Mouse (Mus musculus) cerebellum, adult 2 months (tissue): Measurements from ENCODE around the gene Plch1.

Experiments used
- CTCF ChIP-seq: fragments of 200-500 bp; IDR thresholded peaks from 2 replicates; pipeline ENCODE4 v1.5.1; 2011; ENCODE audit warnings: low read depth, mild to moderate bottlenecking, control low read depth, low read length, moderate library complexity, borderline replicate concordance; ENCODE audit not compliant: insufficient read depth
- POLR2A ChIP-seq: fragments of 200-500 bp; IDR thresholded peaks from 2 replicates; pipeline ENCODE4 v1.6.1; 2011; ENCODE audit warnings: low read length, control low read depth, borderline replicate concordance; ENCODE audit not compliant: insufficient read depth

DNA sequence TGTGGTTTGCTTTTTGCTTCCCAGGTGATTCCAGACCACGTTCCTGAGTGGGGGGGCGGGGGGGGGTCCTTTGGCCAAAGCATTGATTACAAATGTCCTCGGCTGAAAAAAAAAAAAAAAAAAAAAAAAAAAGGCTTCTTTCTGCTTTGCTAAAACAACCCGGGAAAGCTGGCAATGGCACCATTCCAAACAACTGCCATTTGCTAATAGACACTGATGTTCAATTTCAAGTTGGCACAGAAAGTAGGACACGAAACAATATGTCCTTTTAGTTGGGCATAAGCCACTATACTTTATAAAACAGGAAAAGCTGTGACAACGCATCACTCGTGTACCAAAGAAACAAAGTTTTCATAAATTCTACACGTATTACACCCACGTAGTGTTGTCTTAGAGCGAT, 36.6 kb downstream of the Plch1 start:
- TF ChIP-seq CTCF (no peak), POLR2A (no peak)
